Mouse (Mus musculus): Measurements from ENCODE around the gene Ano4.

DNA sequence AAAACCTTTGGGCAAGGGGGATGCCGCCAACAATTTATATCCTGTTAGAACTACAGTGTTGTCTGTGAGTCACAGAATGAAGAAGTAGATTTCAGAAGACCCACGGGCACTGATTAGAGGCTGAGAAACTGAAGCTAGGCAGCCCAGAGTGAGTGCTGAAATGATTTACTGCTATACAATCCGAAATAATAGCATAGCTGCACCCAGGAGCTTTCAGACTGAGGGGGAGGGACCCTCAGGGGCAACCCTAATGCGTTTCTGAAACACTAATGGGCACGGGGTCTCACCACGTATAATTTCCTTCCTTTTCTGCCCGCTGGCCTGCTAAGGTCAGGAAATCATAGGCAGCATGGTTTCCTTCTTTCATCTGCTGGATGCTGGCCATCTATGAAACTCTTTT is 242.5 kb downstream of the Ano4 start:
- TF ChIP-seq POLR2A (IDR thresholded peaks at IDR 0.05; ENCODE audit: insufficient read depth, low read depth, low read length) (no peak), CTCF (IDR thresholded peaks at IDR 0.05) (no peak)

Measured in heart, adult 2 months (tissue).